Mouse (Mus musculus) lung, adult 10 weeks (tissue): Measurements from ENCODE around the gene Lman2l. TPM values are rescaled to one million over a fixed set of nuclear protein-coding genes. Genes with fewer than 3 reads are reported as not detected.

ENCODE experiments used
- polyA plus RNA-seq: library from polyadenylated mRNA; stranded (reverse); fragments of 350-450 nt; fragmentation: Illumina TruSeq; extraction: RNeasy Lipid Tissue Mini Kit (QIAGEN cat#74804); gene quantifications from one replicate; pipeline ENCODE4 v1.2.3, GENCODE M21; 2014; ENCODE audit warnings: low read depth, low replicate concordance; ENCODE audit not compliant: insufficient read depth

The Lman2l gene
- polyA plus RNA-seq: 15.4 TPM

DNA sequence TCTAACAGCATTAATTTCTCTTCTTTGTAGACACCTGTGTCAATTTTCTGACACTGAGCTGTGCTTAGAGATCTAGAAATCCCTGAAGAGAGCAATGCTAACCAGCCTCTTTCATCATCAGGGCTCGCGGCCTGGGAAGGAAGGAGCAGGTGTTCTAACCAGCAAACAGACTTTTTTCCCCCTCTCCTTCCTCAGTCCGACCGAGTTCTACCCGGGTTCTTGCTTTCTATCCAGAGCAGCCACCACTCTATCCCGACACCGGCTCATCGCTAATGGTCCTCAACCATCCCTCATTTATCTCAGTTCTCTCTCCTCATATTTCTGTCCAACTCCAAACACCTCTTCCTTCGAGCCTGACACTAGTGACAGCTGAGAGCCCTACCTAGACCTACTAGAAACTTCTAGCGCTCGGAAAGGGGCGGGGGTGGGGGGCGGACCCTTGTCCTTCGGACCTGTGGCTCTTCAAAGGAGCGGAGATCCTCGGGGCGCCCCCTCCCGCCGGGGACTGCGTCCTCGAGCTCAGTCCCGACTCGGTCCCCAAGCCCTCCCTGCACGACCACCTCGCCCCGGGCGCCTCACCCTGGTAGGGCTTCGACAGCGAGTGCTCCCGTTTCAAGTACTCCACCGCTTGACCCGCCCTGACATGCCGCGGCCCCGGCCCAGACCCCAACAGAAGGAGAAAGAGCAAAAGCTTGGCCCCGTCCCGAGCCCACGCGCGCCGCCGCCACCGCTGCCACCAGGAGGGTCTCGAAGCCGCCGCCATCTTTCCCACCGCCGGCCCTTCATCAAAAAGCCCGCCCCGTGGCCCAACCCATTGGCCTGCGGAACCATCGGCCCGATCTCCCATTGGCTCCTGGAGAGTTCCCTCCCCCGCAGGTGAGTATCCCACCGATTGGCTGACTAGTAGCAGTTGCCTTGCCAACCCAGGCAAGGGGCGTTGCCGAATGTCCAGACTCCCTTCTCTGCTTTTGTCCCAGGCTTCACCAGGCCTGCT lies at the start of gene Lman2l:
Lman2l (minus strand) TSS at position 801 of the 994 bp plus-strand sequence.

DNA sequence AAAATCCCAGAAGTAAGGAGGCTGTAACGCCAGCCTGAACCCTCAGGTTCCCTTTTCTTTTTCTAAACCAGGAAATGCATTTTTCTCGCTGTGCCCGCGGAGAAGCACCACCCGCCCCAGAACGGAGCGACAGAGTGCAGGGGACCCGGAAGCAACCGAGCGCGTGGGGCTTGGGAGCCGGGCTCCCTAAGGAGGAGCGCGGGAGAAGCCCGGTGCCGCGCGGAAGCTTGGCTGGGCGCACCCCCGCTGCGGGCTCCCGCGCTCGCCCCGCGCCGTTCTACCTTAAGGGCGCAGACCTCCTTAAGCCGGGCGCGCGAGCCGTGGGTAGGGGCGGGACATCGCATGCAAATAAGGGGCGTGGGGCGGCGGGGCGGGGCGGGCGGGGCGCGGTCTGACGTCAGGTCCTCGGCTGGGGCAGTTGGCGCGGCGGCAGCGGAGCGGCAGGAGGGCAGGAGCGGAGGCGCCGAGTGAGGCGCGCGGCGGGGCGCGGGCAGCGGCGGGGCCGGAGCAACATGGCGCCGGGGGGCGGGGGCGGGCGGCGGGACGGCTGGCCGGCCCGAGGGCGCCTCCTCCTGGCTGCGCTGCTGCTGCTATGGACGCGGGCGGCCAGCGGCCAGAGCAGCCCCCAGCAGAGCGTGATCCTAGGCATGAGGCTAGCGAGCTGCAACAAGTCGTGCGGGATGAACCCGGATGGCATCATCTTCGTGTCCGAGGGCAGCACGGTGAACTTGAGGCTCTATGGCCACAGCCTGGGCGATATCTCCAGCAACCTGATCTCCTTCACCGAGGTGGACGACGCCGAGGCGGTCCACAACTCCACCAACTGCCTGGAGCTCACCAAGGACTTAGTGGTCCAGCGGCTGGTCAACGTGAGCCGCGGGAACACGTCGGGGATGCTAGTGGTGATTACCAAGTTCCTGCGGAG lies 26.4 kb upstream of the Lman2l start, which contains the start of gene Cnnm4:
Cnnm4 (plus strand) TSS at position 440 of the 925 bp plus-strand sequence.

DNA sequence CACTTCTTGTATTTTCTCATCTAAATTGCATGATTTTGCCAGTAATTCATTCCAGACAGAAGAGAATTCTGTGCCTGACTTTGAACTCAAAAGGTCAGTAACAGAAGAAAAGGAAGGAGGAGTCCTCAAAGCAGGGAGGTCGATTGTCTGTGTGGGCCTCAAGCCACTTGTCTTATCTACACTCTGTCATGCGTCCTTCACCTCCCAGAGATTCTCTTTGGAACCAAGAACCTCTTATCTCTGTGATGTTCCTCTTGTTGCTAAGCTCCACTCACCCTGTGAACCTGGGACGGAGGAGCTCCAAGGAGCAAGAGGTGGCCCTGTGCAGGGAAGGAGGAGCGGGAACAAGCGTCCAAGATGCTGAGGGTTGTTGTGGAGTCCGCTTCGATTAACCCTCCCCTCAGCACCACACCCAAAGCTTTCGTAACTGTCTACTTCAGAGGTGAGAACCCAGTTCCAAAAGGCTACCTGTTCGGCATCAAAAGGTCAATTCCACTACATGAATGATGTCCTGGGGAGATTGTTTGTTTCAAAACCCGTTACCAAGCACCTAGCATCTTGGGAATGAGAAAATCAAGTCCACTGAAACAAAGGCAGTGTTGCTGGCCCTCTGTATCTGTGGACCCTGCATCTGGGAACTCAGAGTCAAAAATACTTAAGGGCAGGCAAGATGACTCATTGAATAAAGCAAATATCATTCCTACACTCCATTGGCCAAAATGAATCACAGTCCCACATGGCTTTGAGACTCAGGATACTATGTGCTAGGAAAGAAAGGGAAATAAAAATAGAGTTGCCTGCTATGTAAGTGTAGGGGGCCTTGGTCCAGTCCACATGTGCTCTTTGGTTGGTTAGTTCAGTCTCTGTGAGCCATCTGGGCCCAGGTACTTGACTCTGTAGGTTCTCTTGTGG lies 72.9 kb downstream of the Lman2l start, which contains the start of gene Fer1l5:
Fer1l5 (plus strand) TSS at position 358 of the 912 bp plus-strand sequence.

Other genes starting within 250 kb of the Lman2l start
- gene Uggt1, start 200.6 kb downstream of the Lman2l start, polyA plus RNA-seq: 18.5 TPM
- 21.6 TPM for gene Neurl3, start 170.6 kb downstream of the Lman2l start, polyA plus RNA-seq
- gene Arid5a, start 137.5 kb downstream of the Lman2l start, polyA plus RNA-seq: 11.3 TPM
- gene Kansl3, start 76.1 kb downstream of the Lman2l start, polyA plus RNA-seq: 15.5 TPM
- gene Fer1l5, start 73.0 kb downstream of the Lman2l start, polyA plus RNA-seq: not detected
- gene Cnnm4, start 26.3 kb upstream of the Lman2l start, polyA plus RNA-seq: 2.5 TPM
- gene Cnnm3, start 66.6 kb upstream of the Lman2l start, polyA plus RNA-seq: 8.4 TPM
- gene Ankrd23, start 91.6 kb upstream of the Lman2l start, polyA plus RNA-seq: 2.8 TPM
- not detected for gene Gm42417, start 94.2 kb upstream of the Lman2l start, polyA plus RNA-seq
- 8.1 TPM for gene Ankrd39, start 102.2 kb upstream of the Lman2l start, polyA plus RNA-seq
- gene Sema4c, start 113.1 kb upstream of the Lman2l start, polyA plus RNA-seq: 11.0 TPM
- 6.1 TPM for gene Fam178b, start 237.9 kb upstream of the Lman2l start, polyA plus RNA-seq
- gene Cox5b, start 246.2 kb upstream of the Lman2l start, polyA plus RNA-seq: 371 TPM